Mouse (Mus musculus) E14TG2a.4 (cell line): ENCODE data around the gene Zscan10.
"Not testable (repeated sequence)": the region's sequence is repeated elsewhere in the genome, so short reads cannot be mapped to it uniquely, and the experiment has no call there.

Experiments
- H3K27me3 ChIP-seq: 2 replicates; pipeline ENCODE4 v1.6.1; 2014; ENCODE audit warnings: low read length, control low read depth; ENCODE audit not compliant: insufficient read depth
- H3K36me3 ChIP-seq: 2 replicates; pipeline ENCODE4 v1.6.1; 2014; ENCODE audit warnings: low read length, control low read depth; ENCODE audit not compliant: insufficient read depth
- H3K4me1 ChIP-seq: replicated peaks from 2 replicates; pipeline ENCODE4 v1.6.1; 2014; ENCODE audit warnings: low read depth, low read length, control low read depth
- H3K4me3 ChIP-seq: replicated peaks from 2 replicates; pipeline ENCODE4 v1.5.1; 2014; ENCODE audit warnings: mild to moderate bottlenecking, low read length
- H3K9me3 ChIP-seq: 2 replicates; pipeline ENCODE4 v1.6.1; 2014; ENCODE audit warnings: low read length, control low read depth
- CTCF ChIP-seq: conservative IDR thresholded peaks from 2 replicates; pipeline ENCODE4 v1.5.1; 2014; ENCODE audit warnings: low read length
- NANOG ChIP-seq: IDR thresholded peaks from 2 replicates; pipeline ENCODE4 v1.6.1; 2014; ENCODE audit warnings: borderline replicate concordance, low read length, mixed read lengths
- POU5F1 ChIP-seq: IDR thresholded peaks from 2 replicates; pipeline ENCODE4 v1.6.1; 2014; ENCODE audit warnings: low read length, borderline replicate concordance

Gene Zscan10

DNA sequence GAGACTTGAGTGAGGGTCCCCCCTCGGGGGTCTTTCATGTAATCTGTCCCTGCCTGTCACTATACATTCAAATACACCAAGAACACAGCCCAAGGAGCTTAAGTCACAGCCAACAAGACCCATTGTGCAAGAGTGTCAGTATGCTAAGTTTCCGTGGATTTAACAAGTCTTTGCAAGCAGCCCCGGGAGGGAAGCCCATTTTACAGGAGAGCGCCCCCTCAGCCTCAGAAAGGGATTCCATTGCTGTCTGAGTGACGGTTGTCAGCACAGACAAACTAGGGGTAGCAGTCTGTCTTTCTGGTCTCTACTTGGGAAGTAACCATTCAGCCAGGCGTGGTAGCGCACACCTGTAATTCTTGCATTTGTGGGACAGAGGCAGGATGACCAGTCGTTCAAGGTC lies 26.5 kb upstream of the Zscan10 start:
- Histone ChIP-seq H3K27me3 (peaks cover 8% of the 10 kb centered on the region), H3K9me3 (peaks cover 29% of the 10 kb centered on the region), H3K4me3 (no peak overlapping the region), H3K36me3 (peaks cover 50% of the 10 kb centered on the region), H3K4me1 (peaks cover 27% of the 10 kb centered on the region)
- TF ChIP-seq POU5F1 (no peak), NANOG (no peak), CTCF (peak; percentile 6; the same call in 1 of the 2 replicates)

- Histone ChIP-seq H3K27me3 (peaks cover 8% of the 10 kb centered on the region), H3K9me3 (peaks cover 29% of the 10 kb centered on the region), H3K4me3 (peak overlapping the region; percentile 74), H3K4me1 (peaks cover 27% of the 10 kb centered on the region), H3K36me3 (peaks cover 70% of the 10 kb centered on the region)
- TF ChIP-seq POU5F1, result no peak; the same call in 1 of the 2 replicates
- no peak for TF ChIP-seq NANOG
- TF ChIP-seq CTCF, result no peak
Observed at GRCm38 (mm10) chr17:23575951-23576552, 24.6 kb upstream of the Zscan10 start.

- TF ChIP-seq POU5F1 (no peak), CTCF (no peak), NANOG (no peak)
- Histone ChIP-seq H3K4me3 (peak overlapping the region; percentile 93), H3K9me3 (no peaks in the 10 kb centered on the region), H3K4me1 (peaks cover 32% of the 10 kb centered on the region), H3K27me3 (no peaks in the 10 kb centered on the region), H3K36me3 (peaks cover 44% of the 10 kb centered on the region)
Observed at GRCm38 (mm10) chr17:23584786-23585185, 15.9 kb upstream of the Zscan10 start.

DNA sequence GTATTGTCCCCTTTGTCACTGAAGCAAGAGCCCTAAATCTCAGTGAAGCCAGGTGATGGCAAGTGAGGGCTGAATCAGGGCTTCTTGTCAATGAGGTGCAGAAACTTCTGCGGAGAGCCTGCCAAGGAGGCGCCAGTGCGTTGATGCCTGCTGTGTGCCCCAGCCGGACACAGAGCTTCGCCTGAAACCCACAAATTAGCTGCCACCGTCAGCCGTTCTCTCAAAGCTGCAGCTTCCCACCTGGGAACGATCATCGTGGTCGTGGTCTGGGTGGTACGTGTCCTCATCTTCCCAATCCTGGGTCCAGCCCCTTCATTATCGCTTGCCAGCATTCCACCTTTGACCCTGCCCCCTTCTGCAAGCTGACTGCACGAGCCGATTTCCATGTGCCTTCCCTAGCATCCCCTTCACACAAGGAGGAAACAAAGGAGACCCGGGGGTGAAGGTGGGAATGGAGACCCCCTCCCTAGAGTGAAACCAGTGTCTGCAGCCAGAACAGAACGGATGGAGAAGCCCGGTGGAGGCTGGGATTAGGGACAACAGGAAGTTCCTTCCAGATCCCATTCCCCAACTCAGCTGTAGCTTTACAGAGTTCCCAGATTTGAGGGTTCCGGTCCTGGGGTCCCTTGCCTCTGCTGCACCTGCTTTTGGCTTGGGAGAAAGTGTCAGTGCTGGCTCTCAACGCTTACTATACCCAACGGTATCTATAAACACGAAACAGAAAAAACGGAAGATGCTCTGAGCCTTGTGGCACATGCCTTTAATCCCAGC lies 14.8 kb upstream of the Zscan10 start:
- Histone ChIP-seq H3K4me3 (peak overlapping the region; percentile 93), H3K9me3 (no peaks in the 10 kb centered on the region), H3K4me1 (peaks cover 32% of the 10 kb centered on the region), H3K36me3 (peaks cover 33% of the 10 kb centered on the region), H3K27me3 (no peaks in the 10 kb centered on the region)
- TF ChIP-seq POU5F1 (peak; percentile 29; the same call in 1 of the 2 replicates), CTCF (no peak)

GRCm38 (mm10) chr17:23587253-23587652 lies 13.4 kb upstream of the Zscan10 start:
- Histone ChIP-seq H3K4me3 (0 out of 2 replicates have a peak overlapping the region, but pooled peaks have one; percentile 93), H3K9me3 (no peaks in the 10 kb centered on the region), H3K36me3 (peaks cover 20% of the 10 kb centered on the region), H3K27me3 (no peaks in the 10 kb centered on the region), H3K4me1 (peaks cover 43% of the 10 kb centered on the region)
- no peak for TF ChIP-seq POU5F1
- no peak for TF ChIP-seq CTCF
- TF ChIP-seq NANOG, result no peak

DNA sequence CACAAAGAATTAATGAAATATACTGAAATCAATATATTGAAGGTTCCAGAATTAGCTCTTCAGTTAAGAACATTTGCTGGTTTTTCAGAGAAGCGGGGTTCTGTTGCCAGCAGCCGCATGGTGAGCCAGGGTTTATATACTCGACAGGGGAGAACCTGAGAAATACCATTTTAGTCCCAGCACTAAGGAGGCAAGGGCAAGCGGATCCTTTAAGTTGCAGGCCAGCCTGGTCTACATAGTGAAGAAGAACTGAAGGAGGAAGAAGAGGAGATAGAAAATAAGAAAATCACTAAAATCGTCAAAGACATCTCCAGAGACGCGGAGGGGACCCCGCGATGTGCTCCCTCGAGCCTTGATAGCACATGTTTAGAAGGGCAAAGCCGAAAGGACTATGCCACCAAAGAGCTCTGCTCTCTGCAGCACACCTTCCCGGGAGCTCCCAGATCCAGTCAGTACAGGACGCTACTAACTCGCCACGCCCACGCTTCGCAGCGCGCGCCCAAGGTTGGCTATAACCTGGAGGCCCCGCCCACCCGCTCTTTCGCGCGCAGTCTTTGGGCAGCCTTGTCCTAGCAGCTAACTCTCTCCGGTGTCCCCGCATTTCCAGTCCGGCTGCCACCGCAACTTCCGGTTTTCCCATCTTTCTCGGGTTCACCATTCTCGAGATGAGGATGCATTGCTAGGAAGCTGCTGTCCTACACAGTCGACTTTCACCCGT lies 8.3 kb upstream of the Zscan10 start:
- peak; percentile 34; the same call in 1 of the 2 replicates for TF ChIP-seq POU5F1
- TF ChIP-seq CTCF, result no peak
- TF ChIP-seq NANOG, result no peak
- Histone ChIP-seq H3K4me1 (peaks cover 46% of the 10 kb centered on the region), H3K4me3 (peak overlapping the region; percentile 75), H3K27me3 (no peaks in the 10 kb centered on the region), H3K9me3 (no peaks in the 10 kb centered on the region), H3K36me3 (peaks cover 13% of the 10 kb centered on the region)

- TF ChIP-seq CTCF (no peak), NANOG (no peak), POU5F1 (no peak)
- no peaks in the 10 kb centered on the region for H3K27me3 ChIP-seq
- H3K4me3 ChIP-seq, result peak overlapping the region; percentile 75
- H3K4me1 ChIP-seq, result peaks cover 46% of the 10 kb centered on the region
- H3K36me3 ChIP-seq, result peaks cover 13% of the 10 kb centered on the region
- no peaks in the 10 kb centered on the region for H3K9me3 ChIP-seq
Observed at GRCm38 (mm10) chr17:23592926-23593300, 7.7 kb upstream of the Zscan10 start.

DNA sequence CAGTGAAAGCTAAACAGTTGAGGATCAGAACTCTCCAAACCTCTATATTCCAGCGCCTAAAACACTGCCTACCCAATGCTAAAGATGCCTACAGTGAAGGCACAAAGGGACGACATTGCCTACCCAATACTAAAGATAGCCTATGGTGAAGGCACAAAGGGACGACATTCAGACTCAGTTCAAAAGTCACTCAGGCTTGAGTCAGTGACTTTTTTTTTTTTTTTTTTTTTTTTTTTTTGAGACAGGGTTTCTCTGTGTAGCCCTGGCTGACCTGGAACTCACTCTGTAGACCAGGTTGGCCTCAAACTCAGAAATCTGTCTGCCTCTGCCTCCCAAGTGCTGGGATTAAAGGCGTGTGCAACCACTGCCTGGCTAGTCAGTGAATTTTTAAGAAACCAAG lies 5.5 kb upstream of the Zscan10 start:
- H3K27me3 ChIP-seq, H3K9me3 ChIP-seq, H3K4me3 ChIP-seq: not testable (repeated sequence)
- Histone ChIP-seq H3K36me3 (peaks cover 13% of the 10 kb centered on the region), H3K4me1 (peaks cover 57% of the 10 kb centered on the region)
